16 mouse cellular contexts compared by ENCODE assay signal in the genomic region with DNA sequence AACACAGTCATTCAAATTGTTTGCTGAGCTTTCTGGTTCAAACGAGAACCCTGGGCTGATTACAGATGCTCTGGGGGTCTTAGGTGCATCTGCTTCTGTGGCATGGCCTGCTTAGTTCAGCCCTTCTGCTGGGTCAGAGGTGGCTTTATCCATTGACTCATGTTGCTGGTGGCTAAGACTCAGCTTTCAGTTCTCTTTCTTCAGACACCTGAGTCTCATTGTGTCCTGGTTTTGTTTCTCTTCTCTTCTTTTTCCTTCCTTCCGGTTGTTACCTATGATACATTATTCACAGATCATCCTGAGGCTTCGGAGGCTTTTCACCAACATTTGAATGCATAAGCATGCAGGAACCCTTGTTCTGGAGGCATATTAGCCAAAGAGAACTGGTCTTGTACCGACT.
"Had no signal": no experiment of that assay in that cellular context is flagged by ENCODE, and none has a peak within 500 bp of the region (broad histone marks: within the 10 kb centered on the region; RNA-seq: fewer than 3 reads in every experiment).

No protein-coding gene starts in this region.

- H3K4me3 ChIP-seq: lung, embryonic 15.5 days; megakaryocyte, embryonic 14.5 days; midbrain, embryonic 13.5 days; midbrain, embryonic 15.5 days; neural tube, embryonic 12.5 days; stomach, embryonic 15.5 days had no signal

- DNase-seq: liver, postnatal 0 days; lung, adult 2 months; lung, postnatal 14 days; lung, postnatal 36 days; right cerebral cortex, postnatal 14 days; thymus, adult 2 months; thymus, postnatal 25 days; thymus, postnatal 4 days had no signal

- H3K27ac ChIP-seq: lung, embryonic 15.5 days; macrophage; midbrain, embryonic 13.5 days; midbrain, embryonic 15.5 days; neural tube, embryonic 12.5 days; stomach, embryonic 15.5 days; stomach, postnatal 0 days had no signal

- H3K36me3 ChIP-seq: lung, embryonic 15.5 days; midbrain, embryonic 13.5 days; midbrain, embryonic 15.5 days; neural tube, embryonic 12.5 days; stomach, embryonic 15.5 days had no signal

- H3K27me3 ChIP-seq: lung, embryonic 15.5 days; megakaryocyte, embryonic 14.5 days; midbrain, embryonic 13.5 days; midbrain, embryonic 15.5 days; neural tube, embryonic 12.5 days; stomach, embryonic 15.5 days had no signal

- H3K4me1 ChIP-seq: lung, embryonic 15.5 days; megakaryocyte, embryonic 14.5 days; midbrain, embryonic 13.5 days; midbrain, embryonic 15.5 days; neural tube, embryonic 12.5 days; stomach, embryonic 15.5 days had no signal

- H3K9me3 ChIP-seq: lung, embryonic 15.5 days; megakaryocyte, embryonic 14.5 days; midbrain, embryonic 13.5 days; midbrain, embryonic 15.5 days; neural tube, embryonic 12.5 days; stomach, embryonic 15.5 days had no signal
